In genomic region chr9:72192051-72192952, GRCm38 (mm10) we compare ENCODE assay signal across 8 mouse cellular contexts.
DNase-seq lines count a peak whose midpoint lies in the region; ATAC-seq and TF ChIP-seq lines count a peak whose summit lies in the region.

No protein-coding gene starts in this region.

- no peak for ATAC-seq in heart, embryonic 11.5 days (replicated peaks; ENCODE audit: insufficient number of reproducible peaks, low FRiP score, low TSS enrichment)
- peak; percentile 70 for ATAC-seq in megakaryocyte progenitor cell, adult 5-6 weeks (replicated peaks; ENCODE audit: poor library complexity)

- peak; percentile 69 to 83 for DNase-seq in heart, adult 18-20 months
- peak; percentile 89 for DNase-seq in Muller cell, postnatal 12 days (ENCODE audit: inconsistent ontology term)
- DNase-seq in cerebellum, postnatal 14 days: peak; percentile 84
- peak; percentile 61 to 71 for DNase-seq in heart, adult 2 months
- peak; percentile 54 for DNase-seq in layer of hippocampus, adult 9-10 months (ENCODE audit: low spot score)
- DNase-seq in testis, postnatal 14 days (ENCODE audit: low spot score): peak; percentile 19

- TF ChIP-seq CTCF in heart, adult 2 months (IDR thresholded peaks at IDR 0.05): peak; percentile 95

- no peaks in the 10 kb centered on the region for H3K4me1 ChIP-seq in heart, embryonic 11.5 days (ENCODE audit: control insufficient read depth, insufficient read depth, low read length)
- peaks cover 1% of the 10 kb centered on the region; the same call in 1 of the 2 replicates for H3K4me1 ChIP-seq in heart, adult 2 months (ENCODE audit: control insufficient read depth, insufficient read depth, low read length)

- no peaks in the 10 kb centered on the region for H3K27me3 ChIP-seq in heart, embryonic 11.5 days (ENCODE audit: control insufficient read depth, insufficient read depth, low read length)
- no peaks in the 10 kb centered on the region for H3K27me3 ChIP-seq in heart, adult 2 months (ENCODE audit: control insufficient read depth, insufficient read depth, low read length)

- H3K4me2 ChIP-seq in heart, embryonic 11.5 days: no peak overlapping the region

- WGBS in heart, embryonic 11.5 days (ENCODE audit: insufficient replicate concordance): 48% methylated on average over 8 of the region's 8 CpGs
- 40% methylated on average over 8 of the region's 8 CpGs for WGBS in heart, adult 2 months

- H3K79me2 ChIP-seq in heart, adult 2 months (replicated peaks; ENCODE audit: control insufficient read depth, insufficient read depth, low read length): no peaks in the 10 kb centered on the region

- peak; percentile 95 for TF ChIP-seq EP300 in heart, adult 2 months (IDR thresholded peaks at IDR 0.05; ENCODE audit: insufficient read depth, low read depth, low read length)

- H3K9me3 ChIP-seq in heart, embryonic 11.5 days (replicated peaks; ENCODE audit: control insufficient read depth, low read length): no peaks in the 10 kb centered on the region

- H3K4me3 ChIP-seq in heart, embryonic 11.5 days (ENCODE audit: low read depth, low read length): no peak overlapping the region
- H3K4me3 ChIP-seq in heart, adult 2 months: no peak overlapping the region

- no peaks in the 10 kb centered on the region for H3K36me3 ChIP-seq in heart, embryonic 11.5 days (ENCODE audit: control insufficient read depth, insufficient read depth, low read length)
- no peaks in the 10 kb centered on the region for H3K36me3 ChIP-seq in heart, adult 2 months (ENCODE audit: control insufficient read depth, insufficient read depth, low read length)

- H3K9ac ChIP-seq in heart, embryonic 11.5 days (ENCODE audit: low read depth, low read length): no peak overlapping the region
- H3K9ac ChIP-seq in heart, adult 2 months (ENCODE audit: low read depth, low read length): no peak overlapping the region

- TF ChIP-seq POLR2A in heart, adult 2 months (IDR thresholded peaks at IDR 0.05; ENCODE audit: insufficient read depth, low read depth, low read length): no peak

- intact Hi-C loops in heart, adult 2 months (cut with DNase I): loop anchor here (1.0 to 5.0 kb wide), 4 partner anchors 82 to 361 kb away; partner anchors contain the start of gene Tcf12

- no peak overlapping the region for H3K27ac ChIP-seq in heart, embryonic 11.5 days (ENCODE audit: low read depth, low read length)
- no peak overlapping the region for H3K27ac ChIP-seq in heart, adult 2 months

Comparison
In these comparisons a context has a peak if more than half of its experiments do, and no peak if none do; other contexts are left out.
1. DNase-seq: peak in every context shown above with its lines; median percentile 89 in Muller cell, postnatal 12 days; 84 in cerebellum, postnatal 14 days; 76 in heart, adult 18-20 months; 66 in heart, adult 2 months; 54 in layer of hippocampus, adult 9-10 months; 19 in testis, postnatal 14 days.